Mouse (Mus musculus) hindbrain, postnatal 0 days (tissue): ENCODE data around the gene Carns1. TPM values are rescaled to one million over a fixed set of nuclear protein-coding genes. Genes with fewer than 3 reads are reported as not detected.

Experiments
- ATAC-seq: fragments of 200-750 bp; cut with Nextera tagmentation; 2 replicates; pipeline ENCODE4 v1.8.0; 2017; ENCODE audit warnings: mild to moderate bottlenecking, moderate TSS enrichment, moderate library complexity
- DNase-seq: peaks from one replicate; pipeline ENCODE4 v3.0.0-alpha.2; 2015; ENCODE audit warnings: low spot score
- H3K27ac ChIP-seq: fragments of 300-500 bp; sonication (generic); 2 replicates; pipeline ENCODE4 v1.5.1; 2014; ENCODE audit warnings: mild to moderate bottlenecking
- H3K27me3 ChIP-seq: fragments of 300-500 bp; sonication (generic); 2 replicates; pipeline ENCODE4 v1.6.1; 2014; ENCODE audit warnings: low read length, mixed read lengths; ENCODE audit not compliant: insufficient read depth
- H3K36me3 ChIP-seq: fragments of 300-500 bp; sonication (generic); 2 replicates; pipeline ENCODE4 v1.6.1; 2014; ENCODE audit warnings: low read length, mixed read lengths; ENCODE audit not compliant: insufficient read depth
- H3K4me1 ChIP-seq: fragments of 300-500 bp; sonication (generic); 2 replicates; pipeline ENCODE4 v1.6.1; 2014; ENCODE audit warnings: antibody characterized with exemption, low read length, mixed read lengths; ENCODE audit not compliant: insufficient read depth
- H3K4me2 ChIP-seq: fragments of 300-500 bp; sonication (generic); 2 replicates; pipeline ENCODE4 v1.6.1; 2014; ENCODE audit warnings: low read depth, mild to moderate bottlenecking, low read length, moderate library complexity, mixed read lengths
- H3K4me3 ChIP-seq: fragments of 300-500 bp; sonication (generic); 2 replicates; pipeline ENCODE4 v1.5.1; 2014; ENCODE audit warnings: low read length
- H3K9ac ChIP-seq: fragments of 300-500 bp; sonication (generic); replicated peaks from 2 replicates; pipeline ENCODE4 v1.6.1; 2014; ENCODE audit warnings: mild to moderate bottlenecking, low read length, moderate library complexity, mixed read lengths
- H3K9me3 ChIP-seq: fragments of 300-500 bp; sonication (generic); 2 replicates; pipeline ENCODE4 v1.6.1; 2016; ENCODE audit warnings: low read length, mixed read lengths
- CTCF ChIP-seq: IDR thresholded peaks from 2 replicates; pipeline ENCODE4 v1.5.1; 2016; ENCODE audit warnings: antibody characterized with exemption, control low read depth, low read depth
- WGBS: fragments of 180-500 bp; shearing (Covaris S2); extraction: QIAGEN DNeasy Blood & Tissue Kit; methylation state at CpG from one replicate; pipeline ENCODE4 v1.1.7; 2014; 5-methylcytosine and 5-hydroxymethylcytosine counted together
- polyA plus RNA-seq: library from polyadenylated mRNA; unstranded; fragments of >200 nt; fragmentation: Nextera tagmentation; extraction: Ambion mirVana; gene quantifications from 2 replicates; pipeline ENCODE4 v1.2.1, GENCODE M21; 2015
- total RNA-seq: library from RNA; depleted of rRNA; stranded (reverse); fragments of >200 nt; gene quantifications from 2 replicates; pipeline ENCODE4 v1.2.3, GENCODE M21; 2014

Gene Carns1
- total and polyA plus RNA-seq, 2 experiments from 2014 or later, result 7.5 to 8.3 TPM

GRCm38 (mm10) chr19:4190831-4191334 lies 15.6 kb upstream of the Carns1 start, which contains the start of gene Tbc1d10c:
TSS of gene Tbc1d10c (minus strand) at chr19:4191284.
- peak within 1 kb of the TSS; percentile 93 for H3K4me3 ChIP-seq
- ATAC-seq (no peak), DNase-seq (no peak)
- 65% methylated on average over 4 of the region's 4 CpGs for WGBS
- H3K4me2 ChIP-seq, result peak within 1 kb of the TSS; percentile 82
- H3K36me3 ChIP-seq, result peaks cover 21% of the 10 kb centered on the region; the same call in 1 of the 2 replicates
- H3K9ac ChIP-seq, result peak within 1 kb of the TSS; percentile 99
- H3K27me3 ChIP-seq, result no peaks in the 10 kb centered on the region
- H3K9me3 ChIP-seq, result no peaks in the 10 kb centered on the region
- peaks cover 10% of the 10 kb centered on the region for H3K4me1 ChIP-seq
- TF ChIP-seq CTCF, result no peak
- H3K27ac ChIP-seq, result peak within 1 kb of the TSS; percentile 94

- no peak for ATAC-seq
- Histone ChIP-seq H3K4me2 (no peak overlapping the region), H3K9ac (no peak overlapping the region), H3K27ac (no peak overlapping the region), H3K4me1 (peaks cover 10% of the 10 kb centered on the region), H3K27me3 (no peaks in the 10 kb centered on the region), H3K4me3 (no peak overlapping the region), H3K36me3 (0 out of 2 replicates have a peak, but pooled peaks cover 7% of the 10 kb centered on the region), H3K9me3 (no peaks in the 10 kb centered on the region)
- 86% methylated on average over 12 of the region's 12 CpGs for WGBS
- DNase-seq, result no peak
- TF ChIP-seq CTCF, result no peak
These were observed 13.9 kb upstream of the Carns1 start for GRCm38 (mm10) chr19:4189051-4189620.

- H3K4me1 ChIP-seq, result 0 out of 2 replicates have a peak, but pooled peaks cover under 1% of the 10 kb centered on the region
- no peak overlapping the region for H3K27ac ChIP-seq
- no peak overlapping the region for H3K4me3 ChIP-seq
- no peak overlapping the region for H3K9ac ChIP-seq
- no peak for DNase-seq
- no peaks in the 10 kb centered on the region for H3K9me3 ChIP-seq
- no peak for ATAC-seq
- H3K4me2 ChIP-seq, result no peak overlapping the region
- no peak for TF ChIP-seq CTCF
- WGBS, result 75% methylated on average over 3 of the region's 3 CpGs
- H3K36me3 ChIP-seq, result no peaks in the 10 kb centered on the region
- no peaks in the 10 kb centered on the region for H3K27me3 ChIP-seq
These were observed 12.0 kb upstream of the Carns1 start for GRCm38 (mm10) chr19:4187303-4187702.

GRCm38 (mm10) chr19:4184976-4185975 lies 10.0 kb upstream of the Carns1 start:
- Histone ChIP-seq H3K4me1 (peaks cover 7% of the 10 kb centered on the region; the same call in 1 of the 2 replicates), H3K9me3 (no peaks in the 10 kb centered on the region), H3K27me3 (no peaks in the 10 kb centered on the region), H3K9ac (no peak overlapping the region), H3K36me3 (no peaks in the 10 kb centered on the region), H3K4me2 (no peak overlapping the region), H3K4me3 (no peak overlapping the region), H3K27ac (no peak overlapping the region)
- ATAC-seq (no peak), DNase-seq (no peak)
- no peak for TF ChIP-seq CTCF
- 59% methylated on average over 15 of the region's 15 CpGs for WGBS

GRCm38 (mm10) chr19:4183689-4184088 lies 8.4 kb upstream of the Carns1 start:
- no peak for TF ChIP-seq CTCF
- no peaks in the 10 kb centered on the region for H3K36me3 ChIP-seq
- H3K4me1 ChIP-seq, result peaks cover 7% of the 10 kb centered on the region; the same call in 1 of the 2 replicates
- no peak overlapping the region for H3K27ac ChIP-seq
- WGBS, result 66% methylated on average over 2 of the region's 2 CpGs
- ATAC-seq (peak; percentile 50; the same call in 1 of the 2 replicates), DNase-seq (no peak)
- no peak overlapping the region for H3K9ac ChIP-seq
- H3K4me2 ChIP-seq, result no peak overlapping the region
- H3K9me3 ChIP-seq, result no peaks in the 10 kb centered on the region
- H3K27me3 ChIP-seq, result no peaks in the 10 kb centered on the region
- no peak overlapping the region for H3K4me3 ChIP-seq

- Histone ChIP-seq H3K27me3 (no peaks in the 10 kb centered on the region), H3K9ac (no peak overlapping the region), H3K4me1 (peaks cover 7% of the 10 kb centered on the region; the same call in 1 of the 2 replicates), H3K4me2 (no peak overlapping the region), H3K27ac (peak overlapping the region; percentile 20; the same call in 1 of the 2 replicates), H3K4me3 (no peak overlapping the region), H3K9me3 (no peaks in the 10 kb centered on the region), H3K36me3 (no peaks in the 10 kb centered on the region)
- 49% methylated on average over 3 of the region's 3 CpGs for WGBS
- ATAC-seq, result peak; percentile 56; the same call in 1 of the 2 replicates
- DNase-seq, result peak; percentile 75
- no peak for TF ChIP-seq CTCF
These were observed 6.6 kb upstream of the Carns1 start for GRCm38 (mm10) chr19:4181892-4182291.
